Mouse (Mus musculus) thymus, postnatal 4 days (tissue): ENCODE results near the gene Wdr27.

Experiments
- DNase-seq: peaks from one replicate; pipeline ENCODE4 v3.0.0; 2021

Gene Wdr27

GRCm38 (mm10) chr17:14815304-14815703, 127.7 kb downstream of the Wdr27 start:
- DNase-seq = no peak

GRCm38 (mm10) chr17:14812631-14813030, 130.3 kb downstream of the Wdr27 start:
- no peak for DNase-seq

- no peak for DNase-seq
Measured at GRCm38 (mm10) chr17:14812033-14812432, 130.9 kb downstream of the Wdr27 start.

GRCm38 (mm10) chr17:14806808-14807207, 136.2 kb downstream of the Wdr27 start:
- no peak for DNase-seq

- no peak for DNase-seq
Measured at GRCm38 (mm10) chr17:14799243-14799642, 143.7 kb downstream of the Wdr27 start.

- DNase-seq = no peak
Measured at GRCm38 (mm10) chr17:14795074-14795473, 147.9 kb downstream of the Wdr27 start.

- DNase-seq = no peak
Measured at GRCm38 (mm10) chr17:14779356-14779755, 163.6 kb downstream of the Wdr27 start.

- no peak for DNase-seq
Measured at GRCm38 (mm10) chr17:14771339-14771738, 171.6 kb downstream of the Wdr27 start.

GRCm38 (mm10) chr17:14770377-14770776, 172.6 kb downstream of the Wdr27 start:
- no peak for DNase-seq
